Mouse (Mus musculus): Measurements from ENCODE around the gene Snupn.
"Not testable (repeated sequence)": the region's sequence is repeated elsewhere in the genome, so short reads cannot be mapped to it uniquely, and the experiment has no call there.

GRCm38 (mm10) chr9:56997206-56997605, 46.5 kb downstream of the Snupn start:
- TF ChIP-seq CTCF (IDR thresholded peaks at IDR 0.05; ENCODE audit: borderline replicate concordance, insufficient read depth, low read depth, low read length); POLR2A (IDR thresholded peaks at IDR 0.05; ENCODE audit: borderline replicate concordance, insufficient read depth, low read length): not testable (repeated sequence)

All from cerebellum, adult 2 months (tissue).